Mouse (Mus musculus) MN1 (cell line): Measurements from ENCODE around the gene Lonp2.

Source experiments
- DNase-seq: peaks from one replicate; pipeline ENCODE4 v3.0.0-alpha.2; 2016; ENCODE audit warnings: low spot score

Gene Lonp2

DNA sequence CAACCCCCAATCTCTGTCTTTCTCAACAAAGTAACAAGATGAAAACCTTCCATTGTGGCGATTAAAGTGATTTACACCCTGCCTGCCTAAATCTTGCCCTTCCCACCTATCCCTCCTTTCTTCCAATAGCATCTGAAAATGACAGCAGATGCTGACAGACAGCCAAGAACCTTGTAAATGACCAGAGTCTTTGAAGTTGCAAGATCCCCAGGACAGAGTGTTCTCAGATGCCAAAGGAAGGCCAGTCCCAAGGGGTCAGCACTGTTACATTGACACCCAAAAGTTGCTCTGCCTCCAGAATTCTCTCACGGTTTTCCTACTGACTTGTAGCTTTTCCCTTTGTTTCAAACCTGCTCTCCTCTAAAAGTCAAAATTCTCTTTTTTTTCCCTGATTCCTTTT lies 126.0 kb downstream of the Lonp2 start:
- no peak for DNase-seq

DNA sequence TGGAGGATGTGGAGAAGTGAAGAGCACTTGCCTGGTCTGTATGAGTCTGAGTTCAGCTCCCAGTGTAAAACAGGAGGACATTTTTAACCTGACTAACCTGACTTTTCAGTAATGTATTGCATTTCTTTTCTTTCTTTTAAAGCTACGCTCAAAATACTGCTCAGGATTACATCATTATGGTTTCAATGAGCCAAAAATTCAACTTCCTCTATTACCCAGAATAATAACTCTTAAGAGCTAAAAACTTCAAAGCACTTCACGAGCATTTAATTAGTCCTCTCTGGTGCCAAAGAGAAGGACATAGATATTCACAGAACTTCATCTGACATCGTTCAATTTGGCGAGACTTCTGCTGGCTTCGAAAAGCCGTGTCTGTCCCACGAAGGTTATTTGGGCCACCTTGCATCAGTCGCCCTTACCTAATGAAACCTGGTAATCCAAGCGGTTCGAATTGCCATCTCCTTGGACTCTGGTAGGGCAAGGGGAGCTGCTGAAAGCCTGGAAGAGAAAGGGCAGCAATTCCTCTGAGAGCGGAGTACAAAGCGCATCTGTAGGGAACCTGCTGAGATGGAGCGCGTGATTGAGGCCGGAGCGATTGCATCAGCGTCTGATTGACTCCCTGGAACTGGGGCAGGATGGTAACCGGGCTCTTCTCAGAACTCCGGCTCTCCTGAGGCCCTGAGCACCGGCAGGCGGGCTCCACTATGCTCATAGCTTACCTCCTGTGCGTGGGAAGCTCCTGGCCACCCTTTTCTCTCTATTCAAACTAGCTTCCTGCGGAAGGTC lies 133.3 kb downstream of the Lonp2 start:
- no peak for DNase-seq

DNA sequence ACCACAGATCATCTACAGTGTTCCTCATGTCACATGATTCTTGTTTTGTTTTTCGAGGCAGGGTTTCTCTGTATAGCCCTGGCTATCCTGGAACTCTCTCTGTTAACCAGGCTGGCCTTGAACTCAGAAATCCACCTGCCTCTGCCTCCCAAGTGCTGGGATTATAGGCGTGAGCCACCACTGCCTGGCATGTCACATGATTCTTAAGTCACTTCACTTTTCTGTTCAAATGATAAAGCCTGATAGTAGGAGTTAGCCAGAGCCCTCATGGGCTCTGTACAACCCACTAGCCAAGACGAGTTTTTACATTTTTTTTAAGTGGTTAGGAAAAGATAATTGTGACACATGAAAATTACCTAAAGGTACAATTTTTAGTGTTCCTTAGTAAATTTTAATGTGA lies 134.8 kb downstream of the Lonp2 start:
- no peak for DNase-seq

DNA sequence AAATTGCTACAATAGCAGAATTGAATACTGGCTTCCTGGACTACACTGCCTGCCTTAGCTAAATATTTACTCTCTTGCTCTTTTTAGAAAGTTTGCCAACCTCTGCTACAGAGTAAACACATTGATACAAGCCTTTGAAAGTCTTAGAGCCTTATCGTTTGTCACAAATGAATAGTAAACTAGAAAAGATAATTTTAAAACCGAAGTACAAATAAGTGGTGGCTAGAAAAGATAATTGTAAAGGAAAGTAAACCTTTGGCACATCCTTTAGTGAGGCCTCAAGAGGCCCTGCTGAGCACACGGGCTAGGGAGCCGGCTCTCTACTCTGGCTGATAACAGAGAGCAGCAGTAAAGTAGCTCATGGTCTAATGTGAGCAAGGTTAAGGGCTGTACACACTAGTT lies 135.2 kb downstream of the Lonp2 start:
- no peak for DNase-seq

DNA sequence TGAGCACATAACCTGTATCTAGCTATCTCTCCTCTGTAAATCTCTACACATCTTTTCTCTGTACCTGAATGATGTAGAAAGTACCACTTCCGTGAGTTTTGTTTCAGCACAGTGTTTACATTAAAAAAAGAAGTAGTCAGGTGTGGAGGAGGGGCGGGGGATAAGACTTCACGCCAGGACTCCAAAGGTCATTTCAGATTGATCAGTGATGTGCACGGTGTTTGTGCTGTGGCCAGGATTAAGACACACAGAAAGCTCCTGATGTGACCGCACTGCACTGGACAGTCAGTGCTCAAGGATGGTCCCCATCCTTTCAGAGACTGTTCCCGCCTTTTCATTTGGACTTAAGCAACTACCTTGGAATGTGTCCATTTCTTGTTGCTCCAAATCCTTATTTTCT lies 136.9 kb downstream of the Lonp2 start:
- no peak for DNase-seq

DNA sequence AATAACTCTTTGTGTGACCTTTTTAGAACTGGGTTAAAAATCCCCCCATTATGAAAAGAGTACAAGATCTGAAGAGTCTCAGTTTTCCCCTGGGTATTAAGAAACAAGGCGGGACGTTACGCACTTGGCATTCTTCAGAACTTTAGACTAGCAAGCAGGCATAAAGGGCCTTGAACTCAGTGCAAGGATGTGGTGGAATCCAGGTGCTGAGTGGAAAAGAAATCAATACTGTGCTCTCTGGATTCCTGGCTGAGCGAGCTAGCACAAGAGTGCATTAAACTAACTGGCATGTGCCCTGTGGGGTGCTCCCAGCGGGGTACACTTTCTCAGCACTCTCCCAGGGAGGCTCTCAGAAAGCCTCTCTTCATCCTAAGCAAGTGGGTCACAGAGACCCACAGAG lies 139.0 kb downstream of the Lonp2 start:
- no peak for DNase-seq

DNA sequence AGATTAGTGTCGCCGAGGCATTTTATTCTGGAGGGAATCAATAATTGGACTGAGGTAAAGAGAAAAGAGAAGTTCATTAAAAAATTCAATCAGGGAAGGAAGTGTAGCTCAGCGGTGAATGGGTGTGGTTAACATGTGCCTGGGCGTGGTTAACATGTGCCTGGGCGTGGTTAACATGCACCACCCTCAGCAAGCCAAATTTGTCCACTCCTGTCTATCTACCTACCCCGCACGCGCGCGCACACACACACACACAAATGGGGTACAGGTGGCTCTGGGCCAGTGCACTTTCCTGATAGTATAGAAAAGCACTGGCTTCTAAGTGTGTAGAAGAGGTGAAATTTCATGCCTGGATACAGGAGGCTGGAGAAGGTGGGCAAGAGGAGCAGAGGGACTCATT lies 141.3 kb downstream of the Lonp2 start:
- DNase-seq, result no peak

DNA sequence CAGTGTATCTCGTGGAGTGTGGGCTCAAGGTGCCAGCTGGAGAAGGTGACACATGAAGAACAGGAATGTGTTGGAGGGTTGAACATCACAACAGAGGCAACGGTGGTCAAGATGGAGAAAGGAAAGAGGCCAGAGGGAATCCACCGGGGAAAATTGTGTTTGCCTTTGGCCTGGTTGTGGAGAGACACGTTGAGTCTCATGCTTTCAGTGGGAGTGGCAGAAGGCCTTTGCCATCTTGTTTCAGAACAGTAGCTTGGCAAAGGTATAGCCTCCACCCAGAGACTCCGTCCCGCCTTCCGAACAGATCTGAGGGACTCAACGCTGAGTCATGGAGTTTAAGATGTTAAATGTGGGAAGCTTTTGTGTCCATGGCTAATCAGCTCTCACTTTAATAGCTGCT lies 141.8 kb downstream of the Lonp2 start:
- no peak for DNase-seq

DNA sequence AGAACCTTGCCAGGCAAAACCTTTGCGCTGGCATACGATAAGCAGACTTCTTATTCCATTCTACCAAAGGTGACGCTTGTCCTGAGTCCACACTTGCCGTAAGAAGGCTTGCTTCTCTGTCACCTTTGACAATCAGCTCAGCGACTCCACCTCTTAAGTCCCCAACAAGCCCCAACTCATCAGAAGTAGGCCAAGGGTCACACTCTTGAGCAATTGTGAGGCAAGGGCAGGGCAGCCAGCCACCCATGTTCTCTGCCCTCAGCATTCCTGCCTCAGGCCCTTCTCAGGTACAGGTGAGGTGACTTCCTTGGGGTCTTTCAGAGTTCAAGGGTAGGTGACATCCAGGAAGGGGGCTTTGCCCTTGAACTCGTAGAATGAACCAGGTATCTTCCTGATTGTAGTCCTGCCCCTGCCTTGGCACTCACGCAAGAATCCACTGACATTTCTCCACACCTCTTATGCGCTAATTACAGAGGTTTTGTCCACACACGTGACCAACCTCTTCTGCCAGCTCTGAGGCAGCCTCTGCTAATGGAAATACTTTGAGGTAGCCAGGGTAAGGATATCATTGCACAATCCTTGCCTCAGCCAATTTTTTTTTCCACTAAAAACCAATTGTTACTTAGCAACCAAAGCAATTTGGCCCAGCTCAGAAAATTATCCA lies 142.8 kb downstream of the Lonp2 start:
- DNase-seq, result peak; percentile 43

DNA sequence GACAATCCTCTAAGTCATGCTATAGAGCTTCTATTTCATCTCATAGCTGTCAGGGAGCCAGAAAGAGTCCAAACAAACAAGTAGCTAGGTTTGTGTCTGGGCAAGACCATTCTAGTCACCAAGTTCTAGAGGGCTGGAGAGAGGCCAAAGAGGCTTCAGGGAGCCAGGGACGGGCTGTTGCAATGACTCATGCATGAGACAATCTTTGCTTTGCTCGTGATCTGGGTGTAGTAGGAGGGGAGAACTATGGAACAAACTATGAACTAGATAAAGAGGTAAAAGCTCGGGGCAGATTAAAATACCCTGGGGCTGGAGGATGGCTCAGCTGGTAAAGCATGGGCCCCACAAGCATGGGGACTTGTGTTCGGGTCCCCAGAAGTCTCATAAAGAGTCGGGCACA lies 144.7 kb downstream of the Lonp2 start:
- peak; percentile 67 for DNase-seq

DNA sequence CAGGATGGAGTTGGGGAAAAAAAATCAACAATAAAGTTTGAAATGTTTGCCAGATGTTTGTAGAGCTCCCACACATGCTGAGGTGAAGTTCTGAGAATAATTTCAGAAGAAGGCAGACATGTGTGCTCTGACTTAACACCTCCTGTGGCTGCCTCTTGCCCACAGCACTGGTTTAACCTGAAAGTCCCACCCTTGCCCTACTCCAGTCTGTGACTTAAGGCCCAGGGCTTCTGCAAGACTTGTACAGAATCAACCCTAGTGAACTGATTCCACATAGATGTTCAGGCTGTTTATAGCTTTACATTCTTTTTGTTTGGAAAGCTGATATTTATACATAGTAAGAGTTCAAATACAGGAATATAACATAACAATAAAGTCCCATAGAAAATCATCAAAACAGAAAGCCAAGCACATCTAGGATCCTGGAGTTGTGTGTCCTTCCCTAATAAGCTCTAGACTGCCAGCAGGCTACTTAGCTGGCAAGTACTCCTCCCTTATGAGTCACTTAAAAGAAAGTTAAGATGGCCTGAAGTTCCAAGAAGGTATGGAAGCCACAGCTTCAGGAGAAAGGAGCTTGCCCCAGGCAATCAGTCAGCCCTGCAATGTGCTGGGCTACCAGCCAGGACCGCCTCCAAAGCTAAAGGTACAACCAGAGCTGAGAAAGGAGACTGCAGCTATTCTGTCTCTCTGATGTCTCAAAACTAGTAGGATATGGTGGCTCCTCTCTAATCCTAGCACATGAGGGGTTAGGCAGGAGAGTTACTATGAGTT lies 146.3 kb downstream of the Lonp2 start:
- no peak for DNase-seq
